Mouse (Mus musculus) hindbrain, embryonic 15.5 days (tissue): ENCODE measurements around the gene Pp2d1. TPM values are rescaled to one million over a fixed set of nuclear protein-coding genes. Genes with fewer than 3 reads are reported as not detected.
"Not testable (repeated sequence)": the region's sequence is repeated elsewhere in the genome, so short reads cannot be mapped to it uniquely, and the experiment has no call there.

Experiments
- ATAC-seq: fragments of 200-750 bp; cut with Nextera tagmentation; 2 replicates; pipeline ENCODE4 v1.8.0; 2017; ENCODE audit warnings: low read depth, moderate number of reproducible peaks, moderate TSS enrichment; ENCODE audit not compliant: low FRiP score
- H3K27ac ChIP-seq: fragments of 300-500 bp; sonication (generic); replicated peaks from 2 replicates; pipeline ENCODE4 v1.5.1; 2015; ENCODE audit warnings: mild to moderate bottlenecking, inconsistent platforms
- H3K27me3 ChIP-seq: fragments of 300-500 bp; sonication (generic); 2 replicates; pipeline ENCODE4 v1.6.1; 2015; ENCODE audit warnings: control low read depth, inconsistent platforms
- H3K36me3 ChIP-seq: fragments of 300-500 bp; sonication (generic); 2 replicates; pipeline ENCODE4 v1.6.1; 2015; ENCODE audit warnings: control low read depth, inconsistent platforms
- H3K4me1 ChIP-seq: fragments of 300-500 bp; sonication (generic); replicated peaks from 2 replicates; pipeline ENCODE4 v1.6.1; 2015; ENCODE audit warnings: control low read depth, inconsistent platforms
- H3K4me2 ChIP-seq: fragments of 300-500 bp; sonication (generic); 2 replicates; pipeline ENCODE4 v1.6.1; 2015; ENCODE audit warnings: moderate library complexity, mild to moderate bottlenecking, inconsistent platforms
- H3K4me3 ChIP-seq: fragments of 300-500 bp; sonication (generic); 2 replicates; pipeline ENCODE4 v1.5.1; 2015; ENCODE audit warnings: mild to moderate bottlenecking, inconsistent platforms
- H3K9ac ChIP-seq: fragments of 300-500 bp; sonication (generic); 2 replicates; pipeline ENCODE4 v1.6.1; 2015; ENCODE audit warnings: inconsistent platforms
- H3K9me3 ChIP-seq: fragments of 300-500 bp; sonication (generic); 2 replicates; pipeline ENCODE4 v1.6.1; 2016; ENCODE audit warnings: control low read depth, inconsistent platforms
- WGBS: fragments of 180-500 bp; shearing (Covaris S2); methylation state at CpG from one replicate; pipeline ENCODE4 v1.1.7; 2015; 5-methylcytosine and 5-hydroxymethylcytosine counted together
- polyA plus RNA-seq: library from polyadenylated mRNA; unstranded; fragments of >200 nt; fragmentation: Nextera tagmentation; extraction: Ambion mirVana; gene quantifications from 2 replicates; pipeline ENCODE4 v1.2.1, GENCODE M21; 2015

Gene Pp2d1
- 0.26 and 0.35 TPM in 2 replicates for polyA plus RNA-seq

DNA sequence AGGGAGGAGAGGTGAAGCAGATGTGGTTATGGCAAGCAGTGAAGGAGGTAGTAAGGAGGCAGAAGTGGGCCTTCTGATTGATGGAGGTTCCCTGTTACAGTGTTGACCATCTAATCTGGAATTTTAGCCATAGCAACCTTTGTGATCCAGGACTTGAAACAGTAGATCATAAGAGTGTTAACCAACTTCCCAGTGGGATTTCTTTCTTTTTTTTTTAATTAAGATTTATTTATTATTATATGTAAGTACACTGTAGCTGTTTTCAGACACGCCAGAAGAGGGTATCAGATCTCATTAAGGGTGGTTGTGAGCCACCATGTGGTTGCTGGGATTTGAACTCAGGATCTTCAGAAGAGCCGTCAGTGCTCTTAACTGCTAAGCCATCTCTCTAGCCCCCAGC, at the start of gene Pp2d1:
Gene Pp2d1 (minus strand): TSS at position 101 of the 400 bp plus-strand sequence.
- 88% methylated on average over 2 of the region's 2 CpGs for WGBS
- not testable (repeated sequence) for H3K4me1 ChIP-seq, H3K9me3 ChIP-seq, ATAC-seq, H3K9ac ChIP-seq, H3K27ac ChIP-seq, H3K36me3 ChIP-seq, H3K27me3 ChIP-seq, H3K4me2 ChIP-seq, H3K4me3 ChIP-seq

DNA sequence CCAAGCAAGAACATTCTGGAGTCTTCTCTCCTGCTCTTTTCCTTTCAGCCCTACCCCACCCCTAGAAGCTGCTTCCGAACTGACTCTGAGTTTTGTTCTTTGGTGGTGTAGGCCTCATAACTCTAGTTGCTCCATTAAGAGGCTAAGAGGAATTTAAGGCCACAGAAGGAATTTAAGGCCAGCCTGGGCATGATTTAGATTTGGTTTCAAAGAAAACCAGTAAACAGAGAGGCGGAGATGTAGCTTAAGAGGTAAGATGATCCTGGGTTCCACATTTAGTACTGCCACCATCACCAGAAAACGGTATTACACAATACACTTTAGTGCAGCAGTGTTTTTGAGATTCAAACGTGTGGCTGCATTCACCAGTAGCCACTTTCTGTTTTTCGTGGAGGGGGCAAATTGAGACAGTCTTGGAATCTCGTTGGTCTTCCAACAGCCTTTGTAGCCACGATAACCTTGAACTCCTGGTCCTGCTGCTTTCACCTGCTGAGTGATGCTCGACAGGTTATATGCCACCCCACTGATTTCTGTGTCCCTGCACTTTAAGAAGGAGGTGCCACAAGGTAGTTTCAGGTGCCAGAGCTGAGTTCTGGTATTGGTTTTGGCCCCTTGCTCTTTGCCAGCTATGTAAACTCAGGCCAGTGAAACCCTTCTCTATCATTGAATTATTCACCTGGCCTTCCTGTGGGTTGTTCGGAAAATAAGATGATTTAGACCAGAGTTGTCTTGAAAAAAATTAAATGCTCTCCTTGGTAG, 49.0 kb upstream of the Pp2d1 start:
- Histone ChIP-seq H3K4me2 (no peak overlapping the region), H3K27me3 (no peaks in the 10 kb centered on the region), H3K4me1 (peaks cover 14% of the 10 kb centered on the region), H3K36me3 (no peaks in the 10 kb centered on the region), H3K27ac (0 out of 2 replicates have a peak overlapping the region, but pooled peaks have one; percentile 23), H3K9ac (no peak overlapping the region), H3K4me3 (no peak overlapping the region), H3K9me3 (no peaks in the 10 kb centered on the region)
- 89% methylated on average over 9 of the region's 9 CpGs for whole genome bisulfite sequencing
- ATAC-seq, result no peak

DNA sequence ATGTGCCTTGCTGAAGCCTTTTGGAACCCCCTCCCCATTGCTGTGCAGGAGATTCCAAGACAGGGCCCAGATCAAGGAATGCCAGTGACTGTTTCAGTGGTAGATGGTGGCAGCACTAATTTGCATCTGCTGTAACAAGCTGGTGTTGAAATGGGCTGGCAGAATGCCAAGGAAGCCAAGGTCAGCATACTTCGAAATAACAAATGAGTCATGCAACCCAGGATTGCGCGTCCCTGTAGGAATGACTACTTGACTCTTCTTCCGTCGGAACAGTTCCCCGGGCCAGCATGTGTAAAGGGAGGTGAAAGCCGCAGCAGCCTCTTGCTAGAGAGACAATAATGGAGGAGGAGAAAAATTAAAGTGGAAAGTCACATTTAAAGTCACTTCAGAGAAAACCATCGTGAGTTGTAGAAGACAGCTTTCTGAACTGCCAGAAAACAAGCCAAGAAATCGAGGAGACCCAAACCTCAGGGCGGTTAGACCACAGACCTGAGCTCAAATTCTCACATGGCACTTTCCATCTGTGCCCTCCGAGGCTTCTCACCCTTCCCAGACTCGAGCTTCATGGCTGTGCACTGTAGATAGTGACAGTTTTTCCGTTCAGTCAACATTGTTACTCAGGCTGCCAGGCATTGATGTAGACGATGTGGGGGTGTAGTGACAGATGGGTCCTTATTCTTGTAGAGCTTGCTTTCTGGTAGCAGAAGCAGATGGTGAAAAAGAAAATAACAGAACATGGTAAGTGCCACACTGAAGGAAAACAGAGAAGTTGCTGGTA, 48.0 kb upstream of the Pp2d1 start:
- H3K36me3 ChIP-seq, result no peaks in the 10 kb centered on the region
- no peak overlapping the region for H3K4me2 ChIP-seq
- peak; percentile 76 for ATAC-seq
- peaks cover 14% of the 10 kb centered on the region for H3K4me1 ChIP-seq
- no peaks in the 10 kb centered on the region for H3K27me3 ChIP-seq
- no peak overlapping the region for H3K9ac ChIP-seq
- 33% methylated on average over 14 of the region's 14 CpGs for WGBS
- H3K27ac ChIP-seq, result peak overlapping the region; percentile 57
- H3K4me3 ChIP-seq, result no peak overlapping the region
- no peaks in the 10 kb centered on the region for H3K9me3 ChIP-seq

DNA sequence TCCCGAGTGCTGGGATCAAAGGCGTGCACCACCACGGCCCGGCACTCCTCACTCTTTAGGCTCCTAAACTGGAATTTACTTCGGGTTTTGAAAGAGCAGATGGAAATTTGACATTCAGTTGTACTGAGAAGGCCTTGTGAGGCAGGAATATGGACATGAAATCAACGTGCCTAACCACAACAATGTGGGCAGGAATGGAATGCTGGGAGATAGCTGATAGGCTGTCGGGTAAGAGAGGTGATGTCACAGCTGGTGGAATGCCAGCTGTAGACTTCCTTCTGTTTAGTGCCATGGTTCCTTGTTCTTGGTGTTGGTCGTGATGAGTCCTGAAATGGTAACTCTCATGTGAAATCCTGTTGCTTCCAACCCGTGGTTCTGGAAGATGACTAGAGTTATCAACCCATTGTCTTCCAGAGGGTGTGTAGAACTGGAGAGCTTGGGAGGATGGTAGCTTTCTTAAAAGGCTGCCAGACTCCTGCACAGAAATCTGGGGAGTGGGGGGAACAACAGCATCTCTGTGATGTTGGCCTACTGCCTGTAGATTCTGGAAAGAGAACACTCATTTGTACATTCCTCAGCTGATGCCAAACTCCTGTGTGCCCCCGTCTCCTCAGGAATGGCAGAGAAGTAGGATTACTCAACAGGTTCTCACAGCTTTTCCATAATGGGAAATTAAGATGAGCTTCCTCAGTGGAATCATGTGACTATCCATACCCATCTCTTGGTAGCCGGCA, 44.8 kb upstream of the Pp2d1 start:
- Histone ChIP-seq H3K4me2 (no peak overlapping the region), H3K4me1 (peaks cover 14% of the 10 kb centered on the region)
- 88% methylated on average over 11 of the region's 11 CpGs for WGBS

DNA sequence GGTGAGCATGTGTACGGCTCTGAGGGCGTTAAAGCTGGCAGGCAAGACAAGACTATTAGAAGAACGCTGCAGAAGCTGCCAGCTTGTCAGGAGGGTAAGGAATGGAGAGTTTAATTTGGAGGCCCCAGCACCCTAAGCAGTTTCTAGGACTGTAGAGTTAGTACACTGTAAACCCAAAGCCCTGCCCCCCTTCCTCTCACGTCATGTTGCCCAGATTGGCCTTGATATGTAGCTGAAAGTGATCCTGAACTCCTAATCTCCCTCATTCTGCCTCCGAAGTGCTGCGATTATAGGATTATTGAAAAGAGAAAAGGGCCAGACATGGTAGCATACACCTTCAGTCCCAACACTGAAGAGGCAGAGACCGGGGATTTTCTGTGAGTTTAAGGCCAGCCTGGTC, 43.6 kb upstream of the Pp2d1 start:
- Histone ChIP-seq H3K36me3 (no peaks in the 10 kb centered on the region), H3K4me3 (no peak overlapping the region), H3K9me3 (no peaks in the 10 kb centered on the region), H3K27ac (no peak overlapping the region), H3K9ac (no peak overlapping the region), H3K27me3 (no peaks in the 10 kb centered on the region), H3K4me1 (peaks cover 11% of the 10 kb centered on the region), H3K4me2 (no peak overlapping the region)
- WGBS, result 88% methylated on average over 7 of the region's 7 CpGs
- no peak for ATAC-seq

More for the DNA sequence above, 44.8 kb upstream of the Pp2d1 start:
- no peak overlapping the region for H3K4me3 ChIP-seq
- no peaks in the 10 kb centered on the region for H3K27me3 ChIP-seq
- no peak for ATAC-seq
- no peak overlapping the region for H3K9ac ChIP-seq
- no peaks in the 10 kb centered on the region for H3K9me3 ChIP-seq
- no peaks in the 10 kb centered on the region for H3K36me3 ChIP-seq
- no peak overlapping the region for H3K27ac ChIP-seq

DNA sequence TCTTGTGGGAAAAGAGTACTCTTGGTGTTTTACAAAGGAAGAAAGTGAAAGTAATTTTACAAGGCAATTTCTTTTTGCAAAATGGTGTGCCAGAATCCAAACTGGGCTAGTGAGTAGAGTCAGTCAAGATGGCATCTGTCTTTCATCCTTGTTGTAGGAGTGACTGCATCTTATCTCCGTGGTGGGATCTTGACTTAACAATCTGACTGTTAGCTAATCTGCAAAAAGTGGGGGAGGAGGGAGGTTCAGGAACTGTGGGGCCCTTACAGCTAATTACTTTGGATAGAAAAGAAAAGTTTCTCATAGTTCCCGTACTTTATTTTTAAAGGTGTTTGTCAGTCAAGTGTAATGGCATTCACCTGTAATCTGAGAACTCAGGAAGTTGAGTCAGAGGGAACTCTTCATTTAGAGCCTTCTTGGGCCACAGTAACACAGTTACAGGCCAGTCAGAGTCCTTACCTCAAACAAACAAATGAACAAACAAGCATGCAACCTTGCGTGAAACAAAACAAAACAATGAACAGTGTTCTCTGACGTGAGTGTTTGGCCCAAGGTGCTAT, 42.9 kb upstream of the Pp2d1 start:
- Histone ChIP-seq H3K4me2 (no peak overlapping the region), H3K36me3 (no peaks in the 10 kb centered on the region), H3K9ac (no peak overlapping the region), H3K9me3 (no peaks in the 10 kb centered on the region), H3K27ac (no peak overlapping the region), H3K27me3 (no peaks in the 10 kb centered on the region), H3K4me1 (peaks cover 4% of the 10 kb centered on the region; the same call in 1 of the 2 replicates), H3K4me3 (no peak overlapping the region)
- ATAC-seq, result no peak
- 75% methylated on average over 4 of the region's 4 CpGs for WGBS

DNA sequence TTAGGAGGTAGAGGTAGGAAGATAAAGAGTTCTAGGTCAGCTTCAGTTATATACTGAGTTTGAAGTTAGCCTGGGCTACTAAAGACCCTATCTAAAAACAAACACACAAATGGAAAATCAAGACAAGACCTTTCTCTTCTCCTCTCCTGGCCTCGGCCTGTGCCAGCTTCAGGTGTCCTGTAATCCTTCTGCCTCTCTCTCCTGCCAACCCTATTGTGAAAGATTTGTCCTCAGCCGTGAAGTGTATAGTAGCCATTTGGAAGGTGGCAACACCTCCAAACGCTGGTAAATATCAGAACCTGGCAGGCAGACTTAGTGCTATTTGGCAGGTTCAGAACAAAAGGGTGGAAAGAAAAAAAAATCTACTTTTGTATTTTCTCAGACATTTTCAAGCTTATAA, 41.0 kb upstream of the Pp2d1 start:
- ATAC-seq, result no peak
- H3K9ac ChIP-seq, result no peak overlapping the region
- H3K4me3 ChIP-seq, result no peak overlapping the region
- H3K9me3 ChIP-seq, result no peaks in the 10 kb centered on the region
- no peaks in the 10 kb centered on the region for H3K36me3 ChIP-seq
- H3K4me1 ChIP-seq, result no peaks in the 10 kb centered on the region
- no peak overlapping the region for H3K4me2 ChIP-seq
- H3K27ac ChIP-seq, result no peak overlapping the region
- 68% methylated on average over 3 of the region's 3 CpGs for WGBS
- no peaks in the 10 kb centered on the region for H3K27me3 ChIP-seq

DNA sequence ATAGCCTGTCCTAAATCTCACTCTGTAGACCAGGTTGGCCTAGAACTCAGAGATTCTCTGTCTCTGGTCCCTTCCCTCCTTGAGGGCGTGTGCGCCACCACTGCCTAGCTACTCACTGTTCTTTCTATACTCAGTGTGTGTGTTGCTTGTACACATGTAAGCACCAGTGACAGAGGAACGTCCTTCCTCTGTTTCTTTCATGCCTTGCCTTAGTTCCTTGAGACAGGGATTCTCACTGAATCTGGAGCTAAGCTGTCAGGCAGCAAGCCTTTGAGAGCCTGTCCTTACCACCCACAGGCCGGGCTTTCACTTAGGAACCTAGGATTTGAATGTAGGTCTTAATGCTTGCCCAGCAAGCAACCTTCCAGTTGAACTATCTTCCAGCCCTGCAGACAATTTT, 40.4 kb upstream of the Pp2d1 start:
- Histone ChIP-seq H3K27me3 (no peaks in the 10 kb centered on the region), H3K9me3 (no peaks in the 10 kb centered on the region), H3K9ac (no peak overlapping the region), H3K36me3 (no peaks in the 10 kb centered on the region), H3K27ac (no peak overlapping the region), H3K4me2 (no peak overlapping the region), H3K4me1 (no peaks in the 10 kb centered on the region), H3K4me3 (no peak overlapping the region)
- ATAC-seq, result no peak
- 68% methylated on average over 4 of the region's 4 CpGs for WGBS

DNA sequence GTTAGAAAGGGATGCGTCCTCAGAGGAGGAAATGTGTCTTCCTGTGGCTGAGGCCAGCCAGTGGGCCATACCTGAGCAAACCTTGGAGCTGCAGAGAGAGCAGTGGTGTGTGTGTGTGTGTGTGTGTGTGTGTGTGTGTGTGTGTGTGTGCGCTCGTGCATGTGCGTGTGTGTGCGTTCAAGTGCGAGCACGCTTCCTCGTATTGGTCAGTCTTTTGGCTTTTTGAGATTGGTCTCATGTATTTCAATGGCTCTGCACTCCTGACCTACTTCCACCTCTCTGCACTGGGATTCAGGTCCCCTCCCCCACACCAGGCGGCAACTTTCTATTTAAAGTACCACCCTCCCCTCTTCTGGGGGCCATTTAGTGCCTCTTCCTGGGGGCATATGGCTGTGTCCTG, 39.5 kb upstream of the Pp2d1 start:
- ATAC-seq, result peak; percentile 51; the same call in 1 of the 2 replicates
- H3K36me3 ChIP-seq, result no peaks in the 10 kb centered on the region
- H3K27ac ChIP-seq, result no peak overlapping the region
- H3K4me2 ChIP-seq, result no peak overlapping the region
- H3K27me3 ChIP-seq, result no peaks in the 10 kb centered on the region
- WGBS, result 76% methylated on average over 9 of the region's 9 CpGs
- H3K9ac ChIP-seq, result no peak overlapping the region
- no peaks in the 10 kb centered on the region for H3K4me1 ChIP-seq
- no peaks in the 10 kb centered on the region for H3K9me3 ChIP-seq
- H3K4me3 ChIP-seq, result no peak overlapping the region

DNA sequence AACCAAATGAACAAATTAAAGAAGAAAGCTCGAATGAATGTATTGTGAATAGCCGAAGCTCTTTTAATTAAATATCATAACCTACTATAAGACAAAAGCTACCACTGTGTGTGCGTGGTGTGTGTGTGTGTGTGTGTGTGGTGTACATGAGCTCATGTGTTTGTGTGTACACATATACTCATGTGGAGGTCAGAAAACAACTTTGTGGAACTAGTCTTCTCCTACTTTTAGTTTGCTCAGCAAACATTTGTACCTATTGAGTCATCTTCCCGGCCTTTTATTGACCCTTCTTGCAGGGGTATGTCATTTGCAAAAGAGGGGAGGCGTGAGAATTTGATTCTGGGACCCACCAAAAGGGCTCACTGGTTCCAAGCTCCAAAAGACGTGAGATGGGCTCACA, 39.0 kb upstream of the Pp2d1 start:
- Histone ChIP-seq H3K4me3 (no peak overlapping the region), H3K36me3 (no peaks in the 10 kb centered on the region), H3K9ac (no peak overlapping the region), H3K27ac (no peak overlapping the region), H3K9me3 (no peaks in the 10 kb centered on the region), H3K4me2 (no peak overlapping the region), H3K27me3 (no peaks in the 10 kb centered on the region), H3K4me1 (no peaks in the 10 kb centered on the region)
- no peak for ATAC-seq
- WGBS, result 86% methylated on average over 6 of the region's 6 CpGs

DNA sequence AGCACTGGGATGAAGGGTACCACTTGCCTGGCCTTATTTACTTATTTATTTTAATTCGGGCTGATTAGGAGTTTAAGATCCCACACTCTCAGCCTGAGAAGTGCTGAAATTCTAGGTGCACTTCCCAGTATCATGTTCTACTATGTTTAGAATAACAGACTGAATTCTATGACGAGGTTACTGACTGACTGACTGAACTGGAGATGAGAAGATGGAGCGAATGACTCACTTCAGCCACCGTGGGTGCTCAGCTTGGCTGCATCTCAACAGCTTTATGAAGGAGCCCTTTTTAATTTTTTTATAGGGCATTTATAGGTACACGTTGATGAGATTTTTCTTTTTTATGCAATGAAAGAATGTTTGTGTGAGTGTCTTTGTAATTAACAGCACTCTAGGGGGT, 38.5 kb upstream of the Pp2d1 start:
- no peaks in the 10 kb centered on the region for H3K27me3 ChIP-seq
- no peaks in the 10 kb centered on the region for H3K36me3 ChIP-seq
- no peak overlapping the region for H3K27ac ChIP-seq
- no peak for ATAC-seq
- H3K4me1 ChIP-seq, result no peaks in the 10 kb centered on the region
- 82% methylated on average over 5 of the region's 5 CpGs for WGBS
- H3K4me3 ChIP-seq, result no peak overlapping the region
- H3K9me3 ChIP-seq, result no peaks in the 10 kb centered on the region
- H3K4me2 ChIP-seq, result no peak overlapping the region
- no peak overlapping the region for H3K9ac ChIP-seq

DNA sequence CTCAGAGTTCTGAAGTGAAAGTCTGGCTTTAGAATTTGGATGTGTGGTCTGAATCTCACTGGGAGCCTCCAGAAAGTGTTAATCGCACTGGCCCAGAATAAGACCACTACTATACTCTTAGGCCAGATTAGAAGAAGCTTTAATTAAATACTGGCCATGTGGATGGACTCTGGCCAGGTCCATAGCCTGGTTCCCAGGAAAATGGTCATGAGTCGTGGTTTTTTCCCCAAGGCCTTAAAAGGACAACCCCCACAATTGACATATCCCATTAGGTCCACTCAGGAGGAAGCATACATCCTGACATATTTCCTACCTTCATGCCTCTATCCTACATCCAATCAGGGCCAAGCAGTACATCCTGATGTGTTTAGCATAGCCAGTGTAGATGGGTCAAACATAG, 37.9 kb upstream of the Pp2d1 start:
- Histone ChIP-seq H3K4me3 (no peak overlapping the region), H3K36me3 (no peaks in the 10 kb centered on the region), H3K27ac (no peak overlapping the region), H3K9me3 (no peaks in the 10 kb centered on the region), H3K27me3 (no peaks in the 10 kb centered on the region), H3K9ac (no peak overlapping the region), H3K4me2 (no peak overlapping the region), H3K4me1 (no peaks in the 10 kb centered on the region)
- WGBS, result 88% methylated on average over 2 of the region's 2 CpGs
- no peak for ATAC-seq
